Mouse (Mus musculus) spleen, adult 2 months (tissue): ENCODE measurements at regions not wholly inside any gene's neighbourhood (a gene's known extent, or its start where the extent isn't known, plus 50 kb on each side); places are given as distances from the start of the nearest gene placed in this dataset.

ENCODE experiments used
- CTCF ChIP-seq: fragments of 200-500 bp; IDR thresholded peaks from 2 replicates; pipeline ENCODE4 v1.5.1; 2011; ENCODE audit warnings: mild to moderate bottlenecking, inconsistent platforms; ENCODE audit not compliant: insufficient read depth, insufficient read length, insufficient replicate concordance; ENCODE audit errors: extremely low read depth
- POLR2A ChIP-seq: fragments of 200-500 bp; IDR thresholded peaks from 2 replicates; pipeline ENCODE4 v1.6.1; 2011; ENCODE audit warnings: low read depth, low read length, inconsistent platforms

DNA sequence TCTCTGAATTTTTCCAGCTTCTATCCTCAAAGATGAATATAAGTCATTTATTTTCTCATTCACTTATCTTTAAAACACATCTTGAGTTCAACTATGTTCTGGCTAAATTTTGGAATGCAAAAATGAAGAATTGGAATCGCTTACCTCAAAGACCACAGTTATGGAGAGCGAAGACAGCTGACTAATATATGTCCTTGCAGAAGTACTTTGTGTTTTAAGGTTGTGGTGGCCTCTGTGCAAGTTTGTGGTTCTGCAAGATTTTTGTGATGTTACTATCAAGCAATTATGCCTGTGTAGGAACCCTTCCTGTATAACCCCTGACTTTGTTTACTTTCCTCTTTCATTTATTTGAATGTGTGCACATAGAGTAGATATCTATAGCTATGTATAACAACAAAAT, 75.5 kb downstream of the Aldh8a1 start:
- TF ChIP-seq POLR2A (no peak), CTCF (no peak)
